Mouse (Mus musculus) lung, postnatal 4 days (tissue): Measurements from ENCODE around the gene Rcn3.
"Not testable (repeated sequence)": the region's sequence is repeated elsewhere in the genome, so short reads cannot be mapped to it uniquely, and the experiment has no call there.

Experiments
- DNase-seq, 2 experiments: peaks; one replicate each; pipeline ENCODE4 v3.0.0; 2021

Gene Rcn3

DNA sequence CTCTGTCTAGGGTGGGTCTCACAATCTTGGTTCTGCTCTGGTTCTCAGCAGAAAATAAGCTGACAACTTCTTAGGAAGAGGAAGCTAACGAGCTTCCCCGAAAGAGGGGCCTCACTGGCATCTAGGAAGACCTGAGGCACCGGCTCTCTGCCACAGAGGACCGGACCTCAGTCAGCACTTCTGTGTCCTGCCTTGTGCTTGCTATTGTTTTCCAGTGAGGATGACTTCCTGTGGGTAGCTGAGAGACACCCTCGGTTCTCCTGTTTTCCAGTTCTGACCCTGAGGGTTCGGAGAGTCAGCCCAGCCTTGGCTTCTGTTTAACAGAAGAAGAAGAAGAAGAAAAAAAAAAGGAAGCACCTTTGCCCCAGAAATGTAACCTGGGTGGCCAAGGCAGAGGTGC, 5.5 kb upstream of the Rcn3 start:
- peak; percentile 47 to 54 for DNase-seq

DNA sequence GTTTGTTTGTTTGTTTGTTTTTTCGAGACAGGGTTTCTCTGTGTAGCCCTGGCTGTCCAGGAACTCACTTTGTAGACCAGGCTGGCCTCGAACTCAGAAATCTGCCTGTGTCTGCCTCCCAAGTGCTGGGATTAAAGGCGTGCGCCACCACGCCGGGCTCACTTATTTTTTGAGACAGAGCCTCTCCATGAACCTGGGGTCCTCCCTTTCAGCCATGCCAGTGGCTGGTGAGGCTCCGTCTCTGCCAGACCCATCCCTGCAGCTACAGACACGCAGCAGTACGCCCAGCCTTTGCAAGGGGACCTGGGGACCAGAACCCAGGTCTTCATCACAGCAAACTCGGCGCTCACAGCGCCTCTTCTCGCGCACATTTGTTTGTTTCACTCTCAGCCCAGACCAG, 3.9 kb upstream of the Rcn3 start:
- DNase-seq, result not testable (repeated sequence)

DNA sequence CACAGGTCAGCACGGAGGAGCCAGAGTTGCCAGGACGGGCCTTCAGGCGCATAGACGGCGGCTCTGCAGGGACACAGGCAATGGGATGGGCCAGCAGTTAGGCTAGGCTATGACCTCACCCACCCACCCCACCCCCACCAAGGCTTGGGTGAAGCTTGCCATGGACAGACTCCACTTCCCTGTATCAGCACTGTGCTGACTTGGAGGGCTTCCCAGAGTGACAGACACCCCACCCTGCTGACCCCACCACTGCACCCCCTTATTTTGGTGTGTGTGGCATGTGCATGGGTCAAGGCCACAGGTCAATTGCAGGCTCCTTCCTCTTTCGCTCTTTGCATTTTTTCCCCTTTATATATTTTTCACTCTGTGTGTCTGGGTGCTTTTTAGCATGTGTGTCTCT, 3.3 kb upstream of the Rcn3 start:
- DNase-seq, result peak in 1 of 2 experiments; percentile 38

DNA sequence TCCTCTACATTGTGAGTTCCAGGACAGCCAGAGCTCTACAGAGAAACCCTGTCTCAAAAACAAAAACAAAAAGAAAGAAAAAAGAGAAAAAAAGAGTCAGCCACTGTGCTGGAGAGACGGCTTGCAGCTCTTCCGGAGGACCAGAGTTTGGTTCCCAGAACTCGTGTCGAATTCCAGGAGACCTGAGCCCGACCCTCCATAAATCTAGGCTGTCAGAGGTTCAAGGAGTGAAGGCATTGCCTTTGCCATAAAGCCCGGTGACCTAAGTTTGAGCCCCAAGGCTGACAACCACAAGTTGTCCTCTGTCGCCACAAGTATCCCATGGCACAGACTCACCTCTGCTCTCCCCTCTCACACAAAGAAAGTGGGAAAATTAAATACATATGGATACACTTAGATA, 2.1 kb upstream of the Rcn3 start:
- DNase-seq, result no peak

DNA sequence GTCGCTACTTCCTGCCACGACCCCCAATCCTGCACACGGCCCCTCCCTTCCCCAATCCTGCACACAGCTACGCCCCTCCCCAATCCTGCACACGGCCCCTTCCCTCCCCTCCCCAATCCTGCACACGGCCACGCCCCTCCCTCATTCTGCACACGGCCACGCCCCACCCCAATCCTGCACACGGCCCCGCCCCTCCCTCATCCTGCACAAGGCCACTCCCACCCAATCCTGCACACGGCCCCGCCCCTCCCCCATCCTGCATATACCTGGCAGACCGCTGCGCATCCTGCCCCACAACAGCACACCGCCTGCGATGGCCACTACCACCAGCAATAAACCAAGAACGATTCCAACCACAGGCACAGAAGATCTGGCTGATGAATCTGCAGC, 1.5 kb upstream of the Rcn3 start:
- DNase-seq, result no peak

DNA sequence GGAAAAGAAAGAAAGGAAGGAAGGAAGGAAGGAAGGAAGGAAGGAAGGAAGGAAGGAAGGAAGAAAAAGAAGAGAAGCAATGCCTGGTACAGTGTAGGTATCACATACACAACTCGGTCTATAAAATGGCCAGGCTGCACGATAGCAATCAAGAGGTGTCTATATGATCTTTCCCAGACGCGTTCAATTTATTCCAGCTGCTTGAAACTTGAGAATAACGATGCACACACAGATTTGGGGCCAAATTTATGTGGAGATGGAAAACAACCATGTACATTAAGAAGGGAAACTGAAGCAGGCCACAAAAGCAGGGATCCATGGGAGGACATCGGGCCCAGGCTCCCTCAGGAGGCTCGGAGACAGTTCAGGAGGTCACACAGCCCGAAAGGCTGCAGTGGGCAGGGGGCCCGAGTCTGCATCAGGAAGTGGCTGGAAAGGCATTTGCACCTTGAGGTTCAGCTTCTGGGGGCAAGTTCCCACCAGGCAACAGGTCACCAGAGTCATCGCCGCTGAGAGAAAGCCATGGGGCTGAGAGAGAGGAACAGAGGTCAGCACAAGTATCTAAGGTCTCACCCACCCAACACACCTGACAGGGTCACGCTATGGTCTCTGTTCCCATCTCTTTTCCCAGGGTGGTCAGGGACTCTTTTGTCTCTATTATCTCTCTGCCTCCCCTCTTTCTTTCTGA, 951 bp upstream of the Rcn3 start:
- DNase-seq, result no peak

DNA sequence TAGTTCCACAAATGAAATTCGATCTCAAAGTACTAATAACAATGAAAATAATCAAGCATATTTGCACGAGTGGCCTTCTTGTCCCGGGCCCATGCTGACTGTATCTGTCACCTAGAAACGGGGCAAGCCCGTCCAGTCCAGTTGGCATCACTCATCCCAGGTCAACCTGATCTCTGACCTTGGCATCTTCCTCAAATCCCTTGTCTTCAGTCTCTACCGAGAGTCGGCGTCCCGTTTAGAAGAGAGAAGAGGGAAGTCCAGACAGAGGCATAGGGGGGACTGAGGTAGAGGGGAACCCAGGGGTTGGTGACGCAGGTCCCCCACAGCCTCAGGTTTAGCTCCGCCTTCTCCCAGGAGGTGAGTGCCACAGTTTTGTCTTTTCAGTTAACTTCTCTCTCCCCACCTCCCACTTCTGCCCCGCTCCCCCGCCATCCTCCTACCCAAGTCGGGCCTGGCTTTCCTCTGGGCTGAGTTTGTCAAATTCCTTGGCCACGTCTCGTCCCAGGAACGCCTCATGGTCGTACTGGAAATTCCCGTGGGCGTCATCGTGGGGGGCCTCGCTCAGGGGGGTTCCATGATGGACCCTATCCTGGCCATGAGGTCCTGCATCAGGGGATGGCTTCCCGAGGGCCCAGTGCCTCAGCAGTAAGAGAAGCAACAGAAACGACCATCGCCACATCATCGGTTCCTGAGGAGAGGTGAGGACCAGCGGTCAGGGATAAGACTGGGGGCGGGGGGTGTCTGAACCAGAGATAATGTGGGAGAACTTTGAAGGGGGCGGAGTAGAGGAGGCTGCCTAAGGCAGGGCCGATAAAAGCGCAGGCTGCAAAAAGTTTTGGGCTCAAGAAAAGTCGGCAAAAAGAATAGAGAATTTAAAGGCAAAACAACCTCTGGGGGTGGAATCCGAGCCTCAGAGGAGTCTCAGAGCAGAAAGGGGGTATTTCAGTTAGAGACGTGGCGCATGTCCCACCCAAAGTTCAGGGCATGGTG, 725 bp downstream of the Rcn3 start:
- peak; percentile 62 to 70 for DNase-seq

DNA sequence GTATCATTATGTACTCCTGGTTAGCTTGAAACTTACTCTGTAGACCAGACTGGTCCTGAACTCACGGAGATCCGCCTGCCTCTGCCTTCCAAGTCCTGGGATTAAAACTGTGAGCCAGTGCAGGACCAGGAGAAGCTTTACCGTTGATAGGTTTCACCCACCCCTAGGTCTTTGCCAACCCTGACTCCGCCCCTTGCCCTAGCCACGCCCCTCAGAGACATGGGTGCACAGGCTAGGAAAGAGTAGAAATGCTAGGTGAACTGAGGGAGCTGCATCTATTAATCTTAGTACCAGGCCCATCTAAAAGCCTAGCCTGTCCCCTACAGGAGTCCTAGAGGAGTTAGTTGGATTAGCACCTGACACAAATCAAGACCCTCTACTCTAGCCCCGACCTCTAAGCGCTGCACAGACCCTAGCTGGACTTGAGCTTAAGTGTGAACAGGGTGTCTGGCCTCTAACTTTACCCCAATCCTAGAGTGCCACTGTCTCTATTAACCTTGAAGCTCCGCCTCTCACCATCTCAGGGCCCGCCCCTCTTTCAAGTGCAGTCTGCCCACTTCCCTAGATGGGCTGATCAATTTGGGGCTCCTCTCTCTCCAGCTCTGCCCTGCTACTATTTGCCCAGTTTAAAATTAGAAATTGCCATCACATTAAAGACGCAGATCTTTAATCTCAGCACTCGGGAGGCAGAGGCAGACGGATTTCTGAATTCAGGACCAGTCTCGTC, 1.6 kb downstream of the Rcn3 start:
- no peak for DNase-seq

DNA sequence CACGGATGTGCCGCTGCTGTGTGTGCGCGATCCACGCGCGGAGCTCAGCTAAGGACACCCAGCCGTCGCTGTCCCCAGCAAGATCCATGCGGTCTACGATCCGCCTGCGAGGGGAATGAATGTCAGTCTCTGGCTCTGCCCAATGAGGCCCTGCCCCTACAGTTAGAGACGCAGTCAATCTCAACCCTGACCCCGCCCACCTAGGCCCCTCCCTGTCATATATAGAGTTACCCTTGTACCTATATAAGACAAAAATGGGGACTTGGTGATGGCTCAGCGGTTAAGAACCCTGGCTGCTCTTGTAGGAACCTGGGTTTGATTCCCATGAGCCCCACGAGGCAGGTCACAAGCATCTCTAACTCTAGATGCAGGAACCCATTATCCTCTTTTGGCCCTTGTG, 3.4 kb downstream of the Rcn3 start:
- no peak for DNase-seq

DNA sequence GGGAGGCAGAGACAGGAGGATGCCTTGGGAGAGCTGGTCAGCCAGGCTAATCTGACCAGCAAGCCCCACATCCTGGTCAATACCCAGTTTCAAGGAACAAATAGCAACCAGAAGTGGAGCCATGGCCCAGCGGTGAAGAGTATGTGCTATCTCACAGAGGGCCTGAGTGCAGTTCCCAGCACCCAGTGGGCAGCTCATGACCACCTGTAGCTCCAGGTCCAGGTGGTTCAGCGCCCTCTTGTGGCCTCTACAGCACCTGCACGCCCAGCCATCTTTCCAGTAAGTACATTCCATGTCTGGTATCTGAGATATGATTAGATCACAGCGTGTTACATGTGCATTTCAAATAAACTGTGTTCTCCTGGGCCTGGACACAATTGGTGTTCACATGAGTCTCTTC, 5.9 kb downstream of the Rcn3 start:
- DNase-seq, result no peak

DNA sequence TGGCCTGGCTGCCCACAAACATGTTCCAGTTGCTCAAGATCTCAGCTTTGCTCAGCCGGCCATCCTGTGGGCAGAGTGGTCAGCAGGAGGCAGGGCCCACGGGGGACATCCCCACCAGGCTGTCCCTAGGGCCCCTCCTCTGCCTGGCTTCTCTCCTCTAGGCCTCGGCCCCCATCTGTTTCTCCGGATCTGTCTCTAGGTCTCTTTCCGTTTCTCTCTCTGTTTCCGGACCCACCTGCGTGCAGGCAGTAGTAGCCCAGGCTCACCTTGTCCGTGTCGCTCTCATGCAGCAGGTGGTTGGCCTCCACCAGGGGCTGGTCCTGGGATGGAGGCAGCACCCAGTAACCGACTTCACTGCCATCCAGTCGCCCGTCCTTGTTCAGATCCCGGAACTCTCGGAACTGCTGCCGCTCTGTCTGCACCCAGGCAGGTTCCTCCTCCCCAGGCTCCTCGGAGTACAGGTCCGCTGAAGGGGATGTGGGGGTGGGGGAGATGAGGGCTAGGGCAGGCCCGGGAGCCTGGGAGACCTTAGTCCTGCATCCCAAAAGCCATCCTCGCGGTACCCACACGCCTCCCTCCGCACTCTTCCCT, 8.6 kb downstream of the Rcn3 start:
- no peak for DNase-seq

DNA sequence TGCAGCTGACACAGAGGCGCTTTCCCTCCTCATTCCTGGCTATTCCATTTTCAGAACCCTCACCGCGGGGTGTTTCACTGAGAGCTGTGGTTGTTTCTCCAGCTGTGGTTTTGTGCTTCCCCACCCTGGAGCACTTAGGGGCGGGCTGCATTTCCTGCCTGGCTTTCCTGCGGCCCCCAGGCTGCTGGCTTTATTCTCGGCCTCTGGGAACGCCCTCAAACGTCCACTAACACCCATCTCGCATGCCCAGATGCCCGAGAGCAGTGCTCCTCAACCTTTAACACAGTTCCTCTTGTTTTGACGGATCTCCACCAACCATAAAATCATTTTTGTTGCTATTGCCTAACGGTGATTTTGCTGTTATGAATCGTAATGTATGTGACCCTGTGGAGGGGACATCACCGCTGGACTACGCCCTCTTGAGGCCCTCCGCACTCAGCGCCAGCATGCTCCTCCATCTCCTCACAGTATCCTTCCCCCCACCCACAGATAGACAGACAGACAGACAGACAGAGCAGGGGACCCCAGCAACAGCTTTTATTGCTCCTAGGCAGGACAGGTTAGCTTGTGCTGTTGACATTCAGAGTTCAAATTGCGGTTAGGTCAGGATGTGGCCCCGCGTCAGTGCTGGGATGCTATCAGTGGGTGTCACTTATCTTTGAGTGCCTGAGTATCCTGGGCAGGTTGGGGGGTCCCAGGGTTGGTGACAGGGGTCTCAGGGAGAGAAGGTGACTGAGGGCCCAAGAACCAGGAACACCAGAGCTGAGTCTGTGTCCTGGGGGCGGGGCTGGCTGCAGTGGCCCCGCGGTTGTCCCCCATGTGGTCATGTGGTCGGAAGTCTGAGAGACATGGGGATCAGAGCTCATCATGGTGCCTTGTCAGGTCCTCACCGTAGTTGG, 9.4 kb downstream of the Rcn3 start:
- peak; percentile 82 to 85 for DNase-seq

DNA sequence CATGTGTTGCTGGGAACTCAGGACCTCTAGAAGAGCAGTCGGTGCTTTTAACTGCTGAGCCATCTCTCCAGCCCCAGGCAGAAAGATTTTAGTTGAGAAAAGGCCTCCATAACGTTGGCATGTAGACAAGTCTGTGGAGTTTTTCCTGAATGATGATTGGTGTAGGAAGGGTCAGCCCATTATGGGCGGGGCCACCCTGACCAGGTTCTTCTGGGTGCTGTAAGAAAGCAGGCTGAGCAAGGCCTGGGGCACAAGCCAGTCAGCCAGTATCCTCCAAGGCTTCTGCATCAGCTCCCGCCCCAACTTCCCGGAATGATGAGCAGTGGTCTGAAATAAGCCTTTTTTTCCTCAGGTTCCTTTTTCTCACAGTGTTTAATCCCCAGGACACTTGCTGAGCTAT, 11.0 kb downstream of the Rcn3 start:
- DNase-seq, result no peak

DNA sequence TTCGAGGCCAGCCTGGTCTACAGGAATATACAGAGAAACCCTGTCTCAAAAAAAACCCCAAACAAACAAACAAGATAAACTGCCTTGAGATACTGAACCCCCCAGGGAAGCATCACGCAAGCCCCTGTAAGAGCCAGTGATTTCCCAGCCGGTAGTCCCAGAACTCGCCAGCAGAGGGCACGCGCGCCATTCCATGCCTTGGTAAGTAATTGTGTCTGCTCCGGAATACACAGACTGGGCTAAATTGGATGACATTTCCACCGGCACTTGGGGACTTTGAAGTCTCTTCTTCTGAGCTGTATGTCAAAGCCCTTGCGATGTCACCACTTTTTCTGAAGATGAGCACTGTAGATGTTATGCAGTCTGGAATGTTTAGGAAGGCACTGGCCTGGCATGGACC, 12.2 kb downstream of the Rcn3 start:
- peak; percentile 89 to 94 for DNase-seq

DNA sequence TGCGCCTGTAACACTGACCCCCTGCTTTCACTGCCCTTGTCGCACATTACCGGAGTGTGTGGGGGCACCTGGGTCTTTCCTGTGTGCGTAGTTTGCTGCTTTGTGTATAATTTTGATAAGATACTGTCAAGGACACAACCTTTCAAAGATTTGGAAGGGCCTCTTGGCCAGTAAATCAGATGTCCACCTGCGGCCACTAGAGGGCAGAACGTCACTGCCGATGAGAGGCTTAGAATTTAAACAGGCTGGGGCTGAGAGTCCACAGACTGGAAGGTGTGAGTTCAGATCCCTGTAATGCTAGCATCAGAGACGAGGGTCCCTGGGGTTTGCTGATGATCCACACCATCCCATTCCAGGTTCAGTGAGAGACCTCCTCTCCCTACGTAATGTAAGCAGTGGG, 13.5 kb downstream of the Rcn3 start:
- DNase-seq, result peak; percentile 73 to 83

DNA sequence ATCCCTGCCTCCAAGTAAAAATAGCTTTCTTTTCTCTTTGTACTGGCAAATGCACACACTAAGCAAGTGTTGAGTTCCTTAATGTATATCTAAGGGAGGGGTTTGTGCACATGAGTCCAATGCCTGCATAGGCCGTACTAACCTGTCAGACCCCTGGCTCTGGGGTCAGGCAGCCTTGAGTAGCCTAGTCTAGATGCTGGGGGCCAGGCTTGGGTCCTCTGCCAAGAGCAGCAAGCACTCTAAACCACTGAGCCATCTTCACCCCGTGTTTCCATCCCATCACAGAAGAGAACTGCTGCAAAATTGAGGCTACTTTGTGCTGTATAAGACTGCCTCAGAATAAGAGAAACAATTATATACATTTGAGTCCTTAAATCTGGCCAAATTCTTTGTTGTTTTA, 14.2 kb downstream of the Rcn3 start:
- DNase-seq, result no peak

DNA sequence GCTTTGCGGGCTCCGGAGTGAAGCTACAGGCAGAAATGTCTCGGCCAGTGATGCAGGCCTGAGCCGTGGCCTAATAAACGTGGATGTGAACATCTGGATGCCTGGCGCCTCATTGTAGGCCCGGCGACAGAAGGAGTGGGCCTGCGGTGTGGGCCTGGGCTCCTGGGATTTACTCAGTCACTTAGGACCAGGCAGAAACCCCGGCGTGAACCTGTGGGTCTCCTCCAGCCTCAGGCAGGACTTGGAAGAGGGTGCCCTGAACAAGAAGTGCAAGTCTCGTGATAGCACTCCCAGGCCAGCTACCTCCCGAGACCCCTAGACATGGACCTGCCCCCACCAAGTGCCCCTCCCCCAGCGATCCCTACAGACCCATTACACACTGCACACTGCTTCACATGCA, 14.7 kb downstream of the Rcn3 start:
- no peak for DNase-seq

DNA sequence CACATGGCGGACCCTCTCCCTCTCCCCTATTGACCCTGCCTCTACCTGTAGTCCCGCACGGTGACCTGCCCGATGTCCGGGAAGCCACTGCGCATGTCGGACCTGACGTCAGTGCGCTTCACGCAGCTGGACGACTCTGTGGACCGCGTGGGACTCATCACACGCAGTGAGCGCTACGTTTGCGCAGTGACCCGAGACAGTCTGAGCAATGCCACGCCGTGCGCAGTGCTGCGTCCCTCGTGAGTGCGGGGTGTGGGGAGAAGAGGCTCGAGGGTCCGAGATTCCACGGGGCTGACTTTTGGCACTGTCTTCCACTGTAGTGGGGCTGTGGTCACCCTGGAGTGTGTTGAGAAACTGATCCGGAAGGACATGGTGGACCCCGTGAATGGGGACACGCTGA, 15.5 kb downstream of the Rcn3 start:
- no peak for DNase-seq

DNA sequence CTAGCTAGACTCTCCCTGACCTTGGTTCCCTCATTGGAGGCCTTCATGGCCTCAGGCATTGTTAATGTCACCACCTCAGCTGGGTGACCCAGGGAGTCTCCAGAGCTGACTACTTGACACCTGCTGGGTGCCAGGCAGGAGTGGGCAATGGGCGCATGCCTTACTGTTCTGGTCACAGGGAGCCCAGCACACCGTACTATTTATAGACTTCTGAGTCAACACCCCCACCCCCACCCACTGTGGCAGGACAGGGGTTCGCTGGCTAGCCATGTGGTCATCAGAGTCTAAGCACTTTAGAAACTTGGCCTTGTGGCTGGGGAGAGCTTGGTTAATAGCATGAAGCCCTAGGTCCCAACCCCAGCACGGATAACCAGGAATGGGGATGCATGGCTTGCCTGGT, 16.6 kb downstream of the Rcn3 start:
- DNase-seq, result no peak

DNA sequence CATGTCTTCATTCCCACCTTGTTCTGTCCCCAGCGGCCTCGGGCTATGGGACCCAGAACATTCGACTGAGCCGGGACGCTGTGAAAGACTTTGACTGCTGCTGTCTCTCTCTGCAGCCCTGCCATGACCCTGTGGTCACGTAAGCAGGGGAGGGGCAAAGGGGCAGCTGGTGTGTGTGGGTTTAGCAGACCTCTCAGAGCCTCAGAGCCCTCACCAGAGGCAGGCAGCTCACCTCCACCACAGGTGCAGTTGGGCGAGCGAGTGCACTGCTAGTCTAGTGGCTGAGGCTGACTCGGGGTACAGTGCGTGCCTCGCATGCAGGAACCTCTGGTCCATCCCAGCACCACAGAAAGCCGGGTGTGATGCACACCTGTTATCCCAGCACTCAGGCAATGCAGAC, 18.1 kb downstream of the Rcn3 start:
- DNase-seq, result no peak

DNA sequence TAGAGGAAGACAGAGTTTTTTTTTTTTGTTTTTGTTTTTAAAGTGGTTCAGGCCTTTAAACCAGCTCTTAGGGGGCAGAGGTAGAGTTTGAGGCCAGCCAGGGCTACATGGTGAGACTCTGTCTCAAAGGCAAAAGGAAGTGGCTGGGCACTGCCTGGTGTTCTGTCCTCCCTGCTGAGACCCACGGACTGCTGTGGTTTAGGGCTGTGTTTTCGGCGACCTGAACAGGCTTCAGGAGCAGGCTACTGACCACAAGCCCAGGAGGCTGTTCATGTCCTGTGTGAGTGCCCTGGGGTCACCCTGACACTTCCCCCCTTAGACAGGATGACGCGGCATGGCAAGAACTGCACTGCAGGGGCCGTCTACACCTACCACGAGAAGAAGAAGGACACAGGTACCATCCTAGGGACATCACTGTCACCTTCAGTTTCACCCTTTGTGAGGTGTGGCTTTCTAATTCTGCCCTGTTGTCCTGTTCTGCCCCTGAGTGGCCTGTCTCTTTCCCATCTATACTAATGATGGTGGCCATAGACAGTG, 18.8 kb downstream of the Rcn3 start:
- no peak for DNase-seq

DNA sequence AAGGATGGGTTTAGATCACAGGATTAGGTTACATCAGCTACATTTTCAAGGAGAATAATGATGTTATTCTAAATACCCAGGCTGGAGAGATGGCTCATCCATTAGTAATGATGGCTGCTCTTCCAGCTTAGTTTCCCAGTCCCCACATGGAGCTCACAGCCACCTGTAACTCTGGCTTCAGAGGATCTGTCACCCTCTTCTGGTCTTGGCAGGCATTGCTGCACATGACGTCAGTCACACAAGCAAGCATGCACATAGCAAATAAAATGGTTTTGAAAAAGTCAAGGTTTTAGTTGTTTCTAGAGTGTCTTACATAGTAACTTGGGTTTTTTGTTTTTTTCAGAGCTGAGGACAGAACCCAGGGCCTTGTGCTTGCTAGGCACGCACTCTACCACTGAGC, 19.8 kb downstream of the Rcn3 start:
- no peak for DNase-seq
